Mouse (Mus musculus) stomach, postnatal 0 days (tissue): ENCODE measurements at regions not wholly inside any gene's neighbourhood (a gene's known extent, or its start where the extent isn't known, plus 50 kb on each side); places are given as distances from the start of the nearest gene placed in this dataset.

Experiments used
- CTCF ChIP-seq: IDR thresholded peaks from 2 replicates; pipeline ENCODE4 v1.5.1; 2016; ENCODE audit warnings: antibody characterized with exemption, low read depth, mild to moderate bottlenecking, moderate library complexity
- EP300 ChIP-seq: optimal IDR thresholded peaks from 2 replicates; pipeline ENCODE3; 2016; ENCODE audit warnings: antibody characterized with exemption

GRCm38 (mm10) chr3:116190727-116191126 lies 61.2 kb upstream of the Vcam1 start:
- TF ChIP-seq CTCF, result no peak
- TF ChIP-seq EP300, result no peak
